Mouse (Mus musculus) G1E (cell line): ENCODE data around the gene Hap1.

Source experiments
- CTCF ChIP-seq: IDR thresholded peaks from 2 replicates; pipeline ENCODE4 v1.5.1; 2012; ENCODE audit warnings: low read depth, low read length, inconsistent platforms, mixed read lengths
- GATA1 ChIP-seq: IDR thresholded peaks from 2 replicates; pipeline ENCODE4 v1.6.1; 2012; ENCODE audit warnings: borderline replicate concordance, low read length, inconsistent platforms, mixed read lengths
- GATA2 ChIP-seq: IDR thresholded peaks from 2 replicates; pipeline ENCODE4 v1.6.1; 2012; ENCODE audit warnings: low read depth, low read length, inconsistent platforms, borderline replicate concordance
- POLR2AphosphoS5 ChIP-seq: IDR thresholded peaks from 2 replicates; pipeline ENCODE4 v1.6.1; 2012; ENCODE audit warnings: low read depth, low read length, inconsistent platforms; ENCODE audit not compliant: insufficient replicate concordance
- TAL1 ChIP-seq: conservative IDR thresholded peaks from 2 replicates; pipeline ENCODE4 v1.6.1; 2012; ENCODE audit warnings: low read depth, low read length, inconsistent platforms, mixed read lengths

- TF ChIP-seq CTCF: no peak
- no peak for TF ChIP-seq POLR2AphosphoS5
- no peak for TF ChIP-seq TAL1
- no peak for TF ChIP-seq GATA1
- TF ChIP-seq GATA2: no peak
Measured at GRCm38 (mm10) chr11:100398517-100398916, 42.6 kb upstream of the Hap1 start.
